Mouse (Mus musculus): ENCODE measurements around the gene Fam19a4.
"Not testable (repeated sequence)": the region's sequence is repeated elsewhere in the genome, so short reads cannot be mapped to it uniquely, and the experiment has no call there.

The Fam19a4 gene

DNA sequence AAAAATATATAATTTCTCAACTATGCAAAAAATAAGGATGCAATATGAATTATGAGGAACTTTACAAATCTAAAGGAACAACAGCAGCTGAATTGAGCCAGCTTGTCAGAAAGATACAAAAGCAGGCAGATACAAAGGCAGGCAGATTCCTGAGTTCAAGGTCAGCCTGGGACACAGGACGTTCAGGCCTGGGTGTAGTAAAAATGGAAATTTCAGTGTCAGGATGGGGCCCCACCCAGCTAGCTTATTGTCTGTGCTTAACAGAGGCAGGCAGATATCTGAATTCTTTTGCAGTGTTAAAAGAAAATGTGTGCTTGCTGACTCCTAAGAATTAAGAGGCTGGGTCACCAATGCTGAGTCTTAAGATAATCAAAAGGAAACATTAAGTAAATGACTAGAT, 124.4 kb downstream of the Fam19a4 start:
- DNase-seq = no peak

DNA sequence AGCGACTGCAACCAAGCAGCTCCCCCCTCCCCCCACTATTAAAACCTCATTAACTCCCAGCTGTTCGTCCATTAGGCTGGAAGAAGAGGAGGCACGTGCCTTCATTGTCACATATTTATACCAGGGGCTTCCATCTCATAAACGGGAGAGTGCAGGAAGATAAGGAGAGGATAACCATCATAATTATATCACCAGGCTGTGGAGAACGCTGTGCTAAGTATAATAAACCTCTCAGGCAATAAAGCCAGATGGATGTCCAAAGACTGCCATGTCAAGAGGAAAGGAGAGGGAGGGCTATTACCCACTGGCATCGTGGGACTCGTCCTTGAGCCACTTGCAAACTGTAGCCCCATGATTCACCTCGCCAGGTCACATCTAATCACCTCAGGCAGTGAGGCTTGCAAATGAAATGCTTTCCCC, 151.1 kb downstream of the Fam19a4 start:
- no peak for DNase-seq

DNA sequence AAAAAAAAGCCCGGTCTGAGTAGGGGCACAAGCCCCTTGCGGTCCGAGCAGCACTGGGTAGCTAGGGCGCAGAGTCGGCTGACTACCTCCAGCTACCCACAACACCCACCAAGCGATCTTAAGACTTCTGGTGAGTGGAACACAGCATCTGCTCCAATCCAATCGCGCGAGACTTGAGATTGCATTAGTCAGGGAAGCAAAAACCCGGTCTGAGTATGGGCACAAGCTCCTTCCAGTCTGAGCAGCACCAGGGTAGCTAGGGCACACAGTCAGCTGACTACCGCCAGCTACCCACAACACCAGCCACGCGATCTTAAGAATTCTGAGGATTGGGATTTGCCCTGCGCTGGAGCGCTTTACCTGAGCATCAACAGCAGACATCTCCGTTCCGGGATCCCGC, 183.1 kb downstream of the Fam19a4 start:
- DNase-seq = not testable (repeated sequence)

DNA sequence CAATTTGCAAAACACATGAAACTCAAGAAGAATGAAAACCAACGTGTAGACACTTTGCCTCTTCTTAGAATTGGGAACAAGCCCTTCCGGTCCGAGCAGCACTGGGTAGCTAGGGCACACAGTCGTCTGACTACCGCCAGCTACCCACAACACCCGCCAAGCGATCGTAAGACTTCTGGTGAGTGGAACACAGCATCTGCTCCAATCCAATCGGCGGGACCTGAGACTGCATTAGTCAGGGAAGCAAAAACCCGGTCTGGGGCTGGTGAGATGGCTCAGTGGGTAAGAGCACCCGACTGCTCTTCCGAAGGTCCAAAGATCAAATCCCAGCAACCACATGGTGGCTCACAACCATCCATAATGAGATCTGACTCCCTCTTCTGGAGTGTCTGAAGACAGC, 183.6 kb downstream of the Fam19a4 start:
- not testable (repeated sequence) for DNase-seq

DNA sequence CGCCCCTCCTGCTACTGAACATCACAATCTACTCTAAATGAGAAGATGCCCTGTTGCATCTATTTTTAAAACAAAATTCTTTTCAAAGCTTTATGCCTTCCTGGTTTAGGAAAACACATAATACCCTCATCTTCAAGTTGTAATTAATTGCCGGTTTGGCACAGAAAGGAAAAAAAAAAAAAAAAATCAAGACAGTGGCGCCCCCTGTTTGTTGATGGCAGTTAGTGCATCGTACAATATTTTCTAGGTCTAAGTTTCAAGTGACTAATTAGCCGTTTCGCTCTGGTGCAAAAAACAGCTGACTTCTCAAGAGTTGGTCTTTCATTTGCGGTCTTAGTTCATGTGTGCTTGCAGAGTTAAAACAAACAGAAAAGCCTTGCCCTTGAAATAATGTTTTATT, 207.1 kb downstream of the Fam19a4 start:
- no peak for DNase-seq

DNA sequence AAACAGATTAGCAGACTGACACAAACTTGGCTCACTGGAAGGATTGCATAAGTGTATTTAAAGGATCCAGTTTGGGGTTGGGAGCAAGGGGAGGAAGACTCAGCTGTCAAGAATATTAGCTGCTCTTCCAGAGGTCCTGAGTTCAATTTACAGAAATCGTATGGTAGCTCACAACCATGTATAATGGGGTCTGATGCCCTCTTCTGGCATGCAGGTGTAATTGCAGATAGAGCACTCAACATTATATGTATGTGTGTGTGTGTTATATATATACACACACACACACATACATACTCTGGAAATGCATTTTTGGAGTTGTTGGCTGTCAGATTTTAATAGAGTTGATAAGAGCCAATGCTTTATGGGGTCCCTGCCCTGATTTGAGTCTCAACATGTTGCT, 216.3 kb downstream of the Fam19a4 start:
- DNase-seq = no peak

DNA sequence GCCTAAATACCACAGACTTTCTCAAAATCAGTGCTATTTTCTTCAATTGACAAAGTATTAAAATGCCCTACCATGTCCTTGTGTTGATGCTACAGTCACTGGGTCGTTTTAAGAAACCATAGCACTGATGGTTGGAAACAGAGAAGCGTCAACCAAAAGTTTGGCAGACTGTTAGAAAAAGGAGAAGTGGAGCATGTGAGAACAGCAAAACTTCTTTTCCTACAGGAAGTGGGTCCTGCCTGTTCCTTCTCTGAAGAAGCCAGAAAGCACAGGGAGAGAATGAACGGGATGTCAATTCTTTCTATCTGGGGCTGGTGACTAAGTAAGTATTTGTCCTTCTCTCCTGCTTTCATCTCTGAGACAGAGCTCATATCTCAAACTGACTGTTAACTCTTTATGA, 219.6 kb downstream of the Fam19a4 start:
- DNase-seq = no peak

DNA sequence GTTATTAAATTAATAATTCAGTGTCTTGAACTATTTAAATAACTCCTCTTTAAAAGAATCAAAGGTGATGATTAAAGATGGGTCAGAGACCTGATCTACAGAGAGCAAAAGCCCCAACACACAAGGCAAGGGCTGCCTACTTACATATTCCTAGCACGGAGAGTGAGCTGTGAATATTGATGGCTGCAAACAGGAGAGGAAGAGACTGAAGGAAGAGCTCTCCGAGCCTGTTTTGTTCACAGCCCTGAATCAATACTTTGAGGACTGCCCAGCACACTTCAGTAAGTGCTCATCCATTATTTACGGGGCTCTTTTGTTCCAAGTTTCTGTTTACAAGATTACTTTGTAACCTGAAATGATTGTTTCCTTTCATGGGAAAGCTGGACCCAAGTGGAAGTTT, 233.6 kb downstream of the Fam19a4 start:
- no peak for DNase-seq

DNA sequence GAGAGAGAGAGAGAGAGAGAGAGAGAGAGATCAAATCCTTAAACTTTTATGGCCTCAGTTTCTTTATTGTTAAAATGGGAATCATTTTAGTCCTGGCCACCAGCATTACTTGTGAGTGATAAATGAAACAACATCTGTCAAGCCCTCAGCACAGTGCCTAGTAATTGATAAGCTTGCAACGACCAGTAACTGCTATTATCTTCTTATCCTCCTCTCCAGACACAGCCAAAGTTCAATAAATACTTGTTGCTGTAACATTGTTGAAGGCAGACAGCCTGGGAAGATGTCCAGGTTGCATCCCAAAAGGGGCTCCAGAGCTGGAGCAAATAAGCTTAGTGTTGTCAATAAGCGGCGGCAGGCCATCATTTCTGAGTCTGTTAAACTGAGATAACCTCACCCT, 257.2 kb downstream of the Fam19a4 start:
- no peak for DNase-seq

DNA sequence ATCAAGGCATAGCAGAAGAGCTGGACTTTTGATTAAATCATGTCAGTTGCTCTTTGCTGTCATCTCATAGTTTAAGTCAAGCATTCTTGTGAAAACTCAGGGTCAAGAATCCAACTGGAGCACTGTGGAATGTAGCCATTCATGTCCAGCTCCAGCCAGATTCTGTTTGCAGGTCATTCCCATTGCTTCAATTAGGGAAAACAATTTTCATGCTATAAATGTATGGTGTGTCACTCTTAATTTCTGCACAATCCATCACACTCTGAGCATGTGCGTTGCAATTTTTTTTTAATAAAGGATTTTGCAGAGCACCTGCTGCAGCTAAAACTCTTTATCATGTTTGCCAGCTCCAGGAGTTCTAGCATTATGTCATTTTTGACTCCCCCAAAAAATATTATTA, 261.5 kb downstream of the Fam19a4 start:
- DNase-seq = no peak

DNA sequence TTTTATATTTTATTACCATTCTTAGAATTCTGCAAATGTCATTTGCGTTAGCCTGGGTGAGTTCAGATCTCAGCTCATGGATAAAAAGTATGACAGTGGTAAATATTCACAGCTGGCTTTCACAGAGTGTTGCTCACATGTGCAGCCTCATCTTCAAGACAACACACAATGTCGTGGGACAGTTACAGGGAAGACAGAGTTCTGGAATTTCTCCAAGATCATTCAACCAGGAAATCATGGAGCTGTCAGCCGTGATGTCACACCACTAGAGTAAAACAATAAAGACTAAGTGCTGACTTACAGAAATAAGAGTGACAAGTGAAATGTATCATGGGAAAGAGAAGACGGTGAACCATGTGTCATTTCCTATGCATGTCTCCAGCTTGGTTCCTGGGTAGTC, 262.8 kb downstream of the Fam19a4 start:
- DNase-seq = no peak
